Mouse (Mus musculus): ENCODE results near the gene Pf4. TPM values are rescaled to one million over a fixed set of nuclear protein-coding genes. Genes with fewer than 3 reads are reported as not detected.
"Not testable (repeated sequence)": the region's sequence is repeated elsewhere in the genome, so short reads cannot be mapped to it uniquely, and the experiment has no call there.

Gene Pf4
- polyA plus RNA-seq, 1 experiment from 2014 or later = 96.3 TPM

DNA sequence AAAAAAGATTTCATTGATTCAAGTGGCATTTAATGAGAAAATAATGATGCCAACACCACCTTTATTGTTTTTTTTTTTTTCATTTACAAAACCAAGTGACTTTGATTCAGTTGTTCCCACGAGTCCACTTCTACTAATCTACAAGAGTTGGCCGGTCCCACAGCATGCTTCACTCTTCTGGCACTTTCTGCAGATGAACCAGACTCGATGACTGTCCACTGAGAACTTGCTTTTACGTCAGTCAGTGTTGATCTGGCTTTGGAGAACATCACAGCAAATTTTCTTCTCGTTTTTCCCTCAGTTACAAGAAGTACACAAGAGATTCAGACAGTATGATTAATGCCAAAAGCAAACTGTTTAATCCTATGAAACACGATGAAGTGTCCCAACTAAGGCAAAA, 6.6 kb downstream of the Pf4 start:
- no peaks in the 10 kb centered on the region for H3K36me3 ChIP-seq (ENCODE audit: control insufficient read depth, insufficient read depth, low read length)
- DNase-seq (ENCODE audit: low spot score, missing footprints) (no peak), ATAC-seq (ENCODE audit: low FRiP score) (no peak)
- no peaks in the 10 kb centered on the region for H3K9me3 ChIP-seq (ENCODE audit: control insufficient read depth, low read length)
- H3K4me3 ChIP-seq (ENCODE audit: low read depth, low read length) = no peak overlapping the region
- no peaks in the 10 kb centered on the region for H3K27me3 ChIP-seq (ENCODE audit: control insufficient read depth, insufficient read depth, low read length)
- no peaks in the 10 kb centered on the region for H3K4me1 ChIP-seq (ENCODE audit: control insufficient read depth, insufficient read depth, low read length)
- no peak overlapping the region for H3K27ac ChIP-seq (ENCODE audit: low read depth, low read length)
- no peak overlapping the region for H3K4me2 ChIP-seq
- WGBS = 81% methylated on average over 6 of the region's 6 CpGs
- H3K9ac ChIP-seq (ENCODE audit: low read length) = no peak overlapping the region

GRCm38 (mm10) chr5:90783697-90784096, 11.5 kb downstream of the Pf4 start:
- ATAC-seq (ENCODE audit: low FRiP score) = no peak

GRCm38 (mm10) chr5:90785659-90786588, 13.7 kb downstream of the Pf4 start, which contains the start of gene Cxcl3:
Gene Cxcl3 (plus strand): TSS chr5:90786103.
- Histone ChIP-seq H3K4me3 (ENCODE audit: low read depth, low read length) (peak within 1 kb of the TSS; percentile 29), H3K4me2 (peak within 1 kb of the TSS; percentile 63), H3K36me3 (ENCODE audit: control insufficient read depth, insufficient read depth, low read length) (no peaks in the 10 kb centered on the region), H3K9ac (ENCODE audit: low read length) (peak within 1 kb of the TSS; percentile 43; the same call in 1 of the 2 replicates), H3K27ac (ENCODE audit: low read depth, low read length) (no peak within 1 kb of the TSS), H3K9me3 (ENCODE audit: control insufficient read depth, low read length) (no peaks in the 10 kb centered on the region), H3K27me3 (ENCODE audit: control insufficient read depth, insufficient read depth, low read length) (no peaks in the 10 kb centered on the region), H3K4me1 (ENCODE audit: control insufficient read depth, insufficient read depth, low read length) (peaks cover 2% of the 10 kb centered on the region)
- ATAC-seq (ENCODE audit: low FRiP score) = peak; percentile 88
- peak; percentile 88 for DNase-seq (ENCODE audit: low spot score, missing footprints)
- 16% methylated on average over 25 of the region's 26 CpGs for WGBS

More at GRCm38 (mm10) chr5:90783697-90784096, 11.5 kb downstream of the Pf4 start:
- Histone ChIP-seq H3K9ac (ENCODE audit: low read length) (no peak overlapping the region), H3K4me2 (no peak overlapping the region), H3K27me3 (ENCODE audit: control insufficient read depth, insufficient read depth, low read length) (no peaks in the 10 kb centered on the region), H3K4me3 (ENCODE audit: low read depth, low read length) (no peak overlapping the region), H3K36me3 (ENCODE audit: control insufficient read depth, insufficient read depth, low read length) (no peaks in the 10 kb centered on the region), H3K9me3 (ENCODE audit: control insufficient read depth, low read length) (no peaks in the 10 kb centered on the region), H3K27ac (ENCODE audit: low read depth, low read length) (no peak overlapping the region), H3K4me1 (ENCODE audit: control insufficient read depth, insufficient read depth, low read length) (peaks cover 2% of the 10 kb centered on the region)
- 94% methylated on average over 3 of the region's 3 CpGs for WGBS
- DNase-seq (ENCODE audit: low spot score, missing footprints) = no peak

DNA sequence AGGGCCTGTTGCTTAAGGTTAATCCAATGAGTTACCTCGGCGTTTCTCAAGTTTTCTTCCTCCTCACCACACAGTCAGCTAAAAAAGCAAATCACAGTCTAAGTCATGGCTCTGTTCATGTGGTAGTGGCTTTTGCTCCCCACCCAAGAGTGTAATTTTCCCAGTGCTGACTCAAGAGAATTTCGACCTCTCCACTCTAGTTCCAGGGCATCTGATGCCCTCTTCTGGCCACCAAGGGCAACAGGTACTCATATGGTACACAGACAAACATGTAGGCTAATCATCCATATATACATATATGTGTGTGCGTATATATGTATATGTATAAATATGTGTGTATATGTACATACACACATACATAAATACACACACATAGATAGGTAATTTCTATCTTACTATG, 15.9 kb downstream of the Pf4 start:
- Histone ChIP-seq H3K36me3 (ENCODE audit: control insufficient read depth, insufficient read depth, low read length) (no peaks in the 10 kb centered on the region), H3K4me2 (no peak overlapping the region), H3K27me3 (ENCODE audit: control insufficient read depth, insufficient read depth, low read length) (no peaks in the 10 kb centered on the region), H3K4me1 (ENCODE audit: control insufficient read depth, insufficient read depth, low read length) (peaks cover 2% of the 10 kb centered on the region), H3K9ac (ENCODE audit: low read length) (no peak overlapping the region), H3K27ac (ENCODE audit: low read depth, low read length) (no peak overlapping the region), H3K9me3 (ENCODE audit: control insufficient read depth, low read length) (no peaks in the 10 kb centered on the region), H3K4me3 (ENCODE audit: low read depth, low read length) (no peak overlapping the region)
- no peak for ATAC-seq (ENCODE audit: low FRiP score)
- no peak for DNase-seq (ENCODE audit: low spot score, missing footprints)
- WGBS = 72% methylated on average over 4 of the region's 4 CpGs

DNA sequence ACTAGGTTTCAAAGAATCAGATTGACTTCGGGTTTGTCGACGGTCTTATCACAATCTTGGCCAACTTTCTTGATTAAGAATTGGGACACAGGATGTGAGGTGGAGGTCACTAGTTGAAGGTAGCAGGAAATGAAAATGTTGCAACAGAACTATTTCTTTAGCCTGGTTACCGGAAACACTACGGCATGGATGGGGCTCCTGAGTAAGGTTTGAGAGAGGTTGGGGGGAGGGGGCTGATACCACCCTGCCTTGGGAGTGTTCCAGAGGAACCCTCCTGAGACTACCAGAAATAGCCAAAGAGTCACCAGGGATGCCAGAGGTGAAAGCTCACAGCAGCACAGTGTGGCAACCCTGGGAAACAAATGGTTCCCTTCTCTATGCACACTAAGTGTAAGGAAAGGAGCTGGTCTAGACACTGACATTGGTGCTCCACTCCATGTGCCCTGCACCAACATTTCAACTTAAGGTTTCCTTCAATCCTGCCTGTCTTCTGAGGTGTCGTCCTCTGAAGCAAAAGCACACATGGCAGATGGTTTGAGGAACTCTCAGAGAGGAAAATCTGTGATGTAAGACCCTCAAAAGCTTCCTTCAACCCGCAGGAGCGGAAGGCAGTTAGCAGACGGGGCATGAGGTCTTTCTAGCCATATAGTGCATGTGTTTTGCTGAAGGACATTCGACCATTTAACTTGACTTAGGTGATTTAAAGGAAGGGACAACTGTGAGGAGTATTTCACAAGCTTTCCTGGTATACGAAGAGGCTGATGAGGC, 17.3 kb downstream of the Pf4 start:
- H3K4me3 ChIP-seq (ENCODE audit: low read depth, low read length) = no peak overlapping the region
- H3K9ac ChIP-seq (ENCODE audit: low read length) = no peak overlapping the region
- ATAC-seq (ENCODE audit: low FRiP score) = no peak
- no peak overlapping the region for H3K27ac ChIP-seq (ENCODE audit: low read depth, low read length)
- H3K36me3 ChIP-seq (ENCODE audit: control insufficient read depth, insufficient read depth, low read length) = no peaks in the 10 kb centered on the region
- peaks cover 2% of the 10 kb centered on the region for H3K4me1 ChIP-seq (ENCODE audit: control insufficient read depth, insufficient read depth, low read length)
- no peaks in the 10 kb centered on the region for H3K9me3 ChIP-seq (ENCODE audit: control insufficient read depth, low read length)
- WGBS = 86% methylated on average over 11 of the region's 11 CpGs
- no peak overlapping the region for H3K4me2 ChIP-seq
- no peaks in the 10 kb centered on the region for H3K27me3 ChIP-seq (ENCODE audit: control insufficient read depth, insufficient read depth, low read length)
- DNase-seq (ENCODE audit: low spot score, missing footprints) = no peak

DNA sequence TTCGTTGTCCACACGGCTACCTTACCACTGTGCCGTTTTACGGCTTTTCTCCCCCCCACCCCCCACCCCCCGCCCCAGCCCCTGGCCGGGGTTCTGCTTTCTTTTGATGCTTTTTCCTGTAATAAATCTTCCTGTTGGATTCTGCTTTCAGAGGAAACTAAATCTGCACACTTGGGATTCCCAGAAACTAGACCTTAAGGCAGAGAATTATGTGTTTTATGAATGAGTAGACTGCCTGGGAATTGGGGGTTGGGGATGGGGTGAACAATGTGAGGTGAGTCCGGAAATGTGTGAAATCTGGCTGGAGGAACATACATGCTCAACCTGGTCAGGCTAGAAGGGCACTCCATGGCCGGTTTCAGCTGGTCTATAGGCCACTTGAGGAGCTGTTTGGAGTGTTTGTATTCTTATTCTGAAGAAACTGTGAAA, 17.9 kb downstream of the Pf4 start:
- ATAC-seq (ENCODE audit: low FRiP score) (no peak), DNase-seq (ENCODE audit: low spot score, missing footprints) (no peak)
- Histone ChIP-seq H3K9ac (ENCODE audit: low read length) (no peak overlapping the region), H3K27ac (ENCODE audit: low read depth, low read length) (no peak overlapping the region), H3K9me3 (ENCODE audit: control insufficient read depth, low read length) (no peaks in the 10 kb centered on the region), H3K4me3 (ENCODE audit: low read depth, low read length) (no peak overlapping the region), H3K36me3 (ENCODE audit: control insufficient read depth, insufficient read depth, low read length) (no peaks in the 10 kb centered on the region), H3K4me2 (no peak overlapping the region), H3K4me1 (ENCODE audit: control insufficient read depth, insufficient read depth, low read length) (peaks cover 2% of the 10 kb centered on the region), H3K27me3 (ENCODE audit: control insufficient read depth, insufficient read depth, low read length) (no peaks in the 10 kb centered on the region)
- WGBS = 92% methylated on average over 8 of the region's 8 CpGs

DNA sequence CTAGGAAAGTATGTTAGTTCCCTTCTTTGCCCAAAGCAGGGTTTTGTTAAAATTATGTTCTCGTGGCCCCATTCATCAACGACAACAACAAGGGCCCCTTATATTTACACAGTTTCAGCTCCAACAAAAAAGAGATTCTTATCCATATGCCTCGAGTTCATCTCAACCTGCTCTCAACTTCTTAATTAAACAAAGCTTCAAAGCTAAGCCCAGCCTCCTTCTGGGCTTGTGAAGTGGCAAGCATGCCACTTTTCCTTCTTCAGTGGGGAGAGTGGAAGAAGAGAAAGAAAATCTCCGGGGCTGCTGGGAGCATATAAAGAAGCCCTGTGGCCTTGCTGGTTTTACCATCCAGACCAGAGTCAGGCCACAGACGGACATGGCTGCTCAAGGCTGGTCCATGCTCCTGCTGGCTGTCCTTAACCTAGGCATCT, 22.0 kb downstream of the Pf4 start, which contains the start of gene Cxcl15:
TSS of gene Cxcl15 (plus strand) at position 340 of the 431 bp plus-strand sequence.
- ATAC-seq (ENCODE audit: low FRiP score) (no peak), DNase-seq (ENCODE audit: low spot score, missing footprints) (no peak)
- WGBS = 64% methylated on average over 5 of the region's 5 CpGs
- Histone ChIP-seq H3K4me2 (no peak within 1 kb of the TSS), H3K36me3 (ENCODE audit: control insufficient read depth, insufficient read depth, low read length) (no peaks in the 10 kb centered on the region), H3K9me3 (ENCODE audit: control insufficient read depth, low read length) (no peaks in the 10 kb centered on the region), H3K4me3 (ENCODE audit: low read depth, low read length) (no peak within 1 kb of the TSS), H3K9ac (ENCODE audit: low read length) (no peak within 1 kb of the TSS), H3K4me1 (ENCODE audit: control insufficient read depth, insufficient read depth, low read length) (no peaks in the 10 kb centered on the region), H3K27me3 (ENCODE audit: control insufficient read depth, insufficient read depth, low read length) (no peaks in the 10 kb centered on the region), H3K27ac (ENCODE audit: low read depth, low read length) (no peak within 1 kb of the TSS)

GRCm38 (mm10) chr5:90795392-90795791, 23.2 kb downstream of the Pf4 start:
- not testable (repeated sequence) for ATAC-seq (ENCODE audit: low FRiP score); H3K9ac ChIP-seq (ENCODE audit: low read length); H3K36me3 ChIP-seq (ENCODE audit: control insufficient read depth, insufficient read depth, low read length); H3K4me1 ChIP-seq (ENCODE audit: control insufficient read depth, insufficient read depth, low read length); H3K27me3 ChIP-seq (ENCODE audit: control insufficient read depth, insufficient read depth, low read length); H3K4me2 ChIP-seq; DNase-seq (ENCODE audit: low spot score, missing footprints); H3K9me3 ChIP-seq (ENCODE audit: control insufficient read depth, low read length); H3K27ac ChIP-seq (ENCODE audit: low read depth, low read length); H3K4me3 ChIP-seq (ENCODE audit: low read depth, low read length)
- WGBS = 88% methylated on average over 2 of the region's 2 CpGs

GRCm38 (mm10) chr5:90804574-90804973, 32.3 kb downstream of the Pf4 start:
- Histone ChIP-seq H3K27me3 (ENCODE audit: control insufficient read depth, insufficient read depth, low read length) (no peaks in the 10 kb centered on the region), H3K4me3 (ENCODE audit: low read depth, low read length) (no peak overlapping the region), H3K36me3 (ENCODE audit: control insufficient read depth, insufficient read depth, low read length) (no peaks in the 10 kb centered on the region), H3K9ac (ENCODE audit: low read length) (no peak overlapping the region), H3K4me2 (no peak overlapping the region), H3K4me1 (ENCODE audit: control insufficient read depth, insufficient read depth, low read length) (no peaks in the 10 kb centered on the region), H3K9me3 (ENCODE audit: control insufficient read depth, low read length) (no peaks in the 10 kb centered on the region), H3K27ac (ENCODE audit: low read depth, low read length) (no peak overlapping the region)
- DNase-seq (ENCODE audit: low spot score, missing footprints) = no peak
- ATAC-seq (ENCODE audit: low FRiP score) = no peak

All from midbrain, embryonic 11.5 days (tissue).